Mouse (Mus musculus) midbrain, embryonic 15.5 days (tissue): ENCODE results near the gene Hif3a. TPM values are rescaled to one million over a fixed set of nuclear protein-coding genes. Genes with fewer than 3 reads are reported as not detected.
A peak's percentile ranks its signal among the peaks of the same experiment; 100 is the strongest.
"Not testable (repeated sequence)": the region's sequence is repeated elsewhere in the genome, so short reads cannot be mapped to it uniquely, and the experiment has no call there.

Experiments
- ATAC-seq: fragments of 200-750 bp; cut with Nextera tagmentation; replicated peaks from 2 replicates; pipeline ENCODE4 v1.8.0; 2017; ENCODE audit warnings: moderate TSS enrichment
- H3K27ac ChIP-seq: fragments of 300-500 bp; sonication (generic); 2 replicates; pipeline ENCODE4 v1.5.1; 2015; ENCODE audit warnings: mild to moderate bottlenecking, inconsistent platforms
- H3K27me3 ChIP-seq: fragments of 300-500 bp; sonication (generic); replicated peaks from 2 replicates; pipeline ENCODE4 v1.6.1; 2015; ENCODE audit warnings: inconsistent platforms
- H3K36me3 ChIP-seq: fragments of 300-500 bp; sonication (generic); replicated peaks from 2 replicates; pipeline ENCODE4 v1.6.1; 2015; ENCODE audit warnings: inconsistent platforms
- H3K4me1 ChIP-seq: fragments of 300-500 bp; sonication (generic); 2 replicates; pipeline ENCODE4 v1.6.1; 2015; ENCODE audit warnings: inconsistent platforms
- H3K4me2 ChIP-seq: fragments of 300-500 bp; sonication (generic); 2 replicates; pipeline ENCODE4 v1.6.1; 2015; ENCODE audit warnings: inconsistent platforms, mild to moderate bottlenecking, moderate library complexity
- H3K4me3 ChIP-seq: fragments of 300-500 bp; sonication (generic); 2 replicates; pipeline ENCODE4 v1.5.1; 2015; ENCODE audit warnings: mild to moderate bottlenecking, inconsistent platforms
- H3K9ac ChIP-seq: fragments of 300-500 bp; sonication (generic); 2 replicates; pipeline ENCODE4 v1.6.1; 2015; ENCODE audit warnings: mild to moderate bottlenecking, inconsistent platforms
- H3K9me3 ChIP-seq: fragments of 300-500 bp; sonication (generic); 2 replicates; pipeline ENCODE4 v1.6.1; 2016; ENCODE audit warnings: inconsistent platforms
- WGBS: fragments of 180-500 bp; shearing (Covaris S2); methylation state at CpG from one replicate; pipeline ENCODE4 v1.1.7; 2015; ENCODE audit warnings: mixed read lengths; 5-methylcytosine and 5-hydroxymethylcytosine counted together
- polyA plus RNA-seq: library from polyadenylated mRNA; unstranded; fragments of >200 nt; fragmentation: Nextera tagmentation; extraction: Ambion mirVana; gene quantifications from 2 replicates; pipeline ENCODE4 v1.2.1, GENCODE M21; 2015

The Hif3a gene
- polyA plus RNA-seq = 4.7 and 5.2 TPM in 2 replicates

DNA sequence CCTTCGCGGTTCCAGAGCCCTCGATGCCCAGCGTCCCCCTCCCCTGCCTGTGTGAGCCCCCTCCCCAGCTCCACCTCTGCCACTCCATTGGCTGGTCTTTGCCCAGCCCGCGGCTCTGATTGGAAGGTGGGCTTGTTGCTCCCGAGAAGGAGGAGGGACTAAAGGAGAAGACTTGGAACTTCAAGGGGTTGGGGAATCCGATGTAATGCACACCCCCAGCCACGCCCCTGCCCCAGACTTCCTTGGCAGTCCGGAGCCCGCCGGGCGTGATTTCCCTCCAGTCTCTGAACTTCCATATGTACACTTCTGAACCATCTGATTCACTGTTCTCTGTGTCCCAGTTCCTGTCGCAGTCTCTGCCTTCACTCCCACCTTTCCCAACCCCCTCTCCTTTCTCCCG lies at the start of gene Hif3a:
TSS of gene Hif3a (minus strand) at position 39 of the 400 bp plus-strand sequence.
- Histone ChIP-seq H3K9ac (peak within 1 kb of the TSS; percentile 18; the same call in 1 of the 2 replicates), H3K27ac (no peak within 1 kb of the TSS), H3K9me3 (no peaks in the 10 kb centered on the region), H3K4me3 (peak within 1 kb of the TSS; percentile 37), H3K4me2 (peak within 1 kb of the TSS; percentile 64), H3K4me1 (peaks cover 30% of the 10 kb centered on the region), H3K27me3 (peaks cover 6% of the 10 kb centered on the region), H3K36me3 (no peaks in the 10 kb centered on the region)
- WGBS = 1% methylated on average over 15 of the region's 15 CpGs
- peak; percentile 90 for ATAC-seq

DNA sequence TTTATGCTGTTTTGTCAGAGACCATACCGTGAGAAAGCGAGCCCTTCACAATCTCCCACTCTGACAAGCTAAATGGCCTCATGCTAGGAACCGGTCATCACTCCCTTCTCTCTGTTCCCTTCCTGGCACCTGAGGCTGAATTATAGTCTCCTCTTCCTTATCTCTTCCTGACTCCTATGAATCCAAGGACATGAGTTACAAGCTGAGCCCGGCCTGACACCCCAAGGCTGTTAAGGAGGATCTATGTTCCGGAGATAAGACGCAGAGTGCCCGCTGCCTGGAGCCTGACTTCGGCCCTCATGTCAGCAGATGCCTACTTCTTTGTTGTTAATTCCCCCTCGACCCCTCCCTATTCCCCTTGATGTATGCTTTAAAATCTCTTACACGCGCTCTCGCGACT lies 39.4 kb upstream of the Hif3a start:
- not testable (repeated sequence) for H3K9ac ChIP-seq, H3K4me3 ChIP-seq, H3K36me3 ChIP-seq, H3K4me2 ChIP-seq, H3K4me1 ChIP-seq, H3K27me3 ChIP-seq, H3K9me3 ChIP-seq, H3K27ac ChIP-seq, ATAC-seq
- WGBS = 88% methylated on average over 13 of the region's 13 CpGs

DNA sequence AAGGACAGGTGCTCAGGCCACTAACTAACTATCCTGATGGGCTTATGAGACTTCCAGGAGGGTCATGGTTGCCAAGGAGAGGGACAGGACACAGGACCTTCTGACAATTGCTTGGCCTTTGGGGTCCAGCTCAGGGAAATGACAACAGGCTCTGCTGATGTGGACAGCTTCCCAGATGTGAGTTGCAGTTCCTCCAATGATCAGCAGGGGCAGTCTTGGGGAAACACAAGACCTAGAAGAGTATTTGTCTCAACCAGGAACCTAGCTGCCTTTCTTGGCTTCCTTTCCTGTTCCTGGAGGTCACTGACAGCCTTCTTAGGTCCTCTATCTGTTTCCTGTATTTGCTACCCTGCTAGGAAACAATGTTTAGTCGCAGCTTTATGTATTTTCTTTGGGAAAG lies 29.1 kb upstream of the Hif3a start:
- Histone ChIP-seq H3K27ac (no peak overlapping the region), H3K36me3 (no peaks in the 10 kb centered on the region), H3K27me3 (no peaks in the 10 kb centered on the region), H3K4me1 (no peaks in the 10 kb centered on the region), H3K4me2 (no peak overlapping the region), H3K4me3 (no peak overlapping the region), H3K9ac (no peak overlapping the region), H3K9me3 (no peaks in the 10 kb centered on the region)
- 7% methylated on average over 1 of the region's 1 CpGs for WGBS
- no peak for ATAC-seq

GRCm38 (mm10) chr7:17090058-17090585 lies 27.9 kb upstream of the Hif3a start:
- H3K4me1 ChIP-seq = no peaks in the 10 kb centered on the region
- no peak overlapping the region for H3K4me2 ChIP-seq
- H3K36me3 ChIP-seq = no peaks in the 10 kb centered on the region
- no peak overlapping the region for H3K27ac ChIP-seq
- H3K9ac ChIP-seq = no peak overlapping the region
- no peak overlapping the region for H3K4me3 ChIP-seq
- no peak for ATAC-seq
- no peaks in the 10 kb centered on the region for H3K9me3 ChIP-seq
- 58% methylated on average over 3 of the region's 3 CpGs for WGBS
- H3K27me3 ChIP-seq = no peaks in the 10 kb centered on the region

- Histone ChIP-seq H3K9ac (no peak overlapping the region), H3K27ac (no peak overlapping the region), H3K27me3 (no peaks in the 10 kb centered on the region), H3K4me1 (no peaks in the 10 kb centered on the region), H3K4me2 (no peak overlapping the region), H3K9me3 (no peaks in the 10 kb centered on the region), H3K4me3 (no peak overlapping the region), H3K36me3 (no peaks in the 10 kb centered on the region)
- ATAC-seq = no peak
- WGBS = 73% methylated on average over 3 of the region's 3 CpGs
These were observed 25.5 kb upstream of the Hif3a start for GRCm38 (mm10) chr7:17087731-17088130.

DNA sequence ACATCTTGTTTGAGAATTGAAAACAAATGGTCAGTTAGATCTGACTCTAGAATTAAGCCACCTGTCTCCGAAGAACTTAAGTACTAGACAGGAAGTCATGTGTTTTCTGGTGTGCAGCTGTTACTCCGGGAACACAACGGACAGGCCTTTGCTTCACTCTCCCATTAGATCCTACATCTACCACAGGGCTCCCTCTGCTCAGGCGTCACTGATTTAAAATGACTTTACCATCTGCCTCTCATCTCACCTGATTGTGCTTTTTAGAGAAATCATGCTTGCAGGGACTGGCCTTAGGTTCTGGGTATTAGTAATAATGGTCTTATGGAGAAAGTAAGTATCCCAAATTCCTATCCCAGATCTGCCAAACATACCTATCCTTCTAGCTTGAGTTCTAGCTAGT lies 20.5 kb upstream of the Hif3a start:
- Histone ChIP-seq H3K9me3 (no peaks in the 10 kb centered on the region), H3K9ac (no peak overlapping the region), H3K4me3 (no peak overlapping the region), H3K4me2 (no peak overlapping the region), H3K4me1 (no peaks in the 10 kb centered on the region), H3K27ac (no peak overlapping the region), H3K36me3 (no peaks in the 10 kb centered on the region), H3K27me3 (no peaks in the 10 kb centered on the region)
- ATAC-seq = no peak
- 83% methylated on average over 4 of the region's 4 CpGs for WGBS

GRCm38 (mm10) chr7:17078076-17078654 lies 15.9 kb upstream of the Hif3a start:
- H3K36me3 ChIP-seq = no peaks in the 10 kb centered on the region

GRCm38 (mm10) chr7:17076542-17076941 lies 14.3 kb upstream of the Hif3a start:
- Histone ChIP-seq H3K27ac (no peak overlapping the region), H3K4me2 (no peak overlapping the region), H3K4me1 (no peaks in the 10 kb centered on the region), H3K4me3 (no peak overlapping the region), H3K36me3 (no peaks in the 10 kb centered on the region), H3K9ac (no peak overlapping the region), H3K27me3 (no peaks in the 10 kb centered on the region), H3K9me3 (no peaks in the 10 kb centered on the region)
- 100% methylated on average over 1 of the region's 1 CpGs for WGBS
- no peak for ATAC-seq

More at GRCm38 (mm10) chr7:17078076-17078654, 15.9 kb upstream of the Hif3a start:
- no peaks in the 10 kb centered on the region for H3K9me3 ChIP-seq
- WGBS = 85% methylated on average over 7 of the region's 7 CpGs
- H3K4me2 ChIP-seq = no peak overlapping the region
- H3K27me3 ChIP-seq = no peaks in the 10 kb centered on the region
- H3K27ac ChIP-seq = no peak overlapping the region
- H3K9ac ChIP-seq = no peak overlapping the region
- no peak for ATAC-seq
- no peaks in the 10 kb centered on the region for H3K4me1 ChIP-seq
- no peak overlapping the region for H3K4me3 ChIP-seq

GRCm38 (mm10) chr7:17073904-17074615 lies 11.8 kb upstream of the Hif3a start, which contains the start of gene Psg16:
TSS of gene Psg16 (plus strand) at chr7:17074040.
- H3K9ac ChIP-seq = no peak within 1 kb of the TSS
- H3K4me1 ChIP-seq = no peaks in the 10 kb centered on the region
- WGBS = 68% methylated on average over 23 of the region's 23 CpGs
- H3K4me3 ChIP-seq = peak within 1 kb of the TSS; percentile 11
- H3K4me2 ChIP-seq = peak within 1 kb of the TSS; percentile 28
- H3K27me3 ChIP-seq = no peaks in the 10 kb centered on the region
- no peaks in the 10 kb centered on the region for H3K9me3 ChIP-seq
- H3K36me3 ChIP-seq = no peaks in the 10 kb centered on the region
- no peak within 1 kb of the TSS for H3K27ac ChIP-seq
- ATAC-seq = peak; percentile 93

DNA sequence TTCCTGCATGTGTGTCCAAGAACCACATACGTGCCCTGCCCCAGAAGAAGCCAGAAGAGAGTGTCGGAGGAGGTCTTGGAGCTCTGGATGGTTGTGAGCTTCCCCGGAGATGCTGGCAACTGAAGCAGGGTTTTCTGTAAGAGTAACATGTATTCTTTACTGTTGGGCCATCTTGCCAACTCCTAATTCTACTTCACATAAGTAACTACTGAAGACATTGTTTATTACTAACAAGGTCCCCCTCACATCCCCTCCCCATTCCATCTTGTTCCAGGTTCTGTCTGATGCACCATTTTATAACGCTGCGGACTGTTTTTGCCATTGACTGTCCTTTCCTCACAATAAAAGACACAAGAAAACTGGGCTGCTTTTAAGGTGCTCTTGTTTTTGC lies 11.3 kb upstream of the Hif3a start:
- peak overlapping the region; percentile 28; the same call in 1 of the 2 replicates for H3K4me2 ChIP-seq
- no peaks in the 10 kb centered on the region for H3K4me1 ChIP-seq
- no peak overlapping the region for H3K27ac ChIP-seq
- no peaks in the 10 kb centered on the region for H3K36me3 ChIP-seq
- 61% methylated on average over 5 of the region's 5 CpGs for WGBS
- peak; percentile 37 for ATAC-seq
- no peak overlapping the region for H3K9ac ChIP-seq
- H3K27me3 ChIP-seq = no peaks in the 10 kb centered on the region
- H3K4me3 ChIP-seq = no peak overlapping the region
- H3K9me3 ChIP-seq = no peaks in the 10 kb centered on the region

GRCm38 (mm10) chr7:17067651-17068050 lies 5.4 kb upstream of the Hif3a start:
- not testable (repeated sequence) for H3K36me3 ChIP-seq, H3K9me3 ChIP-seq, H3K4me2 ChIP-seq, H3K4me1 ChIP-seq, H3K4me3 ChIP-seq, H3K9ac ChIP-seq, H3K27me3 ChIP-seq, ATAC-seq, H3K27ac ChIP-seq
- WGBS = 68% methylated on average over 5 of the region's 5 CpGs

DNA sequence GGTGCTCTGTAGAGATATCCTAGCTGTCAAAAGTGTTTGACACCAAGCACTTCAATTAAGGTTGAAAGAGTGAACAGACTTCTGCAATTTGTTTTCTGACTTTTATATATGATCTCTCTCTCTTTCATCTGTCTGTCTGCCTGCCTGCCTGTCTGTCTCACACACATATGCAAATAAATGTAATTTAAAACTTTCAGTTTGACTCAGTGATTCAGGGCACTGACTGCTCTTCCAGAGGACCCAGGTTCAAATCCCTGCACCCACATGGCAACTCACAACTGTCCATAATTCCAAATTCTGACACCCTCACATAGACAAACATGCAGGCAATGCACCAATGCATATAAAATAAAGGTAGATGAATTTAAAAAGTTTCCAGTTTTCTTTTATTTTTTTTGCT lies 4.8 kb upstream of the Hif3a start:
- no peaks in the 10 kb centered on the region for H3K27me3 ChIP-seq
- H3K4me1 ChIP-seq = peaks cover 7% of the 10 kb centered on the region; the same call in 1 of the 2 replicates
- H3K9ac ChIP-seq = no peak overlapping the region
- no peak for ATAC-seq
- H3K4me3 ChIP-seq = no peak overlapping the region
- H3K9me3 ChIP-seq = no peaks in the 10 kb centered on the region
- no peak overlapping the region for H3K27ac ChIP-seq
- H3K4me2 ChIP-seq = no peak overlapping the region
- no peaks in the 10 kb centered on the region for H3K36me3 ChIP-seq

- no peak overlapping the region for H3K4me2 ChIP-seq
- no peak for ATAC-seq
These were observed 4.2 kb upstream of the Hif3a start for GRCm38 (mm10) chr7:17066412-17066811.

More at GRCm38 (mm10) chr7:17066412-17066811, 4.2 kb upstream of the Hif3a start:
- no peak overlapping the region for H3K9ac ChIP-seq
- H3K36me3 ChIP-seq = no peaks in the 10 kb centered on the region
- H3K27ac ChIP-seq = no peak overlapping the region
- peaks cover 3% of the 10 kb centered on the region for H3K27me3 ChIP-seq
- no peak overlapping the region for H3K4me3 ChIP-seq
- 9% methylated on average over 2 of the region's 2 CpGs for WGBS
- H3K4me1 ChIP-seq = peaks cover 10% of the 10 kb centered on the region; the same call in 1 of the 2 replicates
- H3K9me3 ChIP-seq = no peaks in the 10 kb centered on the region
